Mouse (Mus musculus): ENCODE results near the gene Acvr1b. TPM values are rescaled to one million over a fixed set of nuclear protein-coding genes. Genes with fewer than 3 reads are reported as not detected.

Gene Acvr1b
- total RNA-seq, 2 experiments from 2014 or later, result 71.3 to 79.6 TPM

DNA sequence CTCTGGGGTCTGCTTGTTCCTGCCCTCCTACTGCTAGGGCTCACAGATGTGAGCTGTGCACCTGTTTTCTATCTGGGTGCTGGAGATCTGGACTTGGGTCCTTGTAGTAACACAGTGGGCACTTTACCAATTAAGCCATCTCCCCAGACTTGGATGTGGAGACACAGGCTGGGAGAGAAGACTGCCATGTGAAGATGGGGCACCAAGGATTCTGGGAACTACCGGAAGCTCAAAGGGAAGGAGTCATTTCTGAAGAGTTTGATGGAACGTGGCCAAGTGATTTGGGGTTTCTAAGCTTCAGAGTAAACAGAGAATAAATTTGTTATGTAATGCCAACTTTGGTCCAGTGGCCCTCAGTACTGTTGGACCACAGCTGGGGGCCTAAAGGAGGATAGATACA lies 1.9 kb upstream of the Acvr1b start:
- DNase-seq (ENCODE audit: low spot score in 2 of 2), result no peak

- DNase-seq (ENCODE audit: low spot score in 2 of 2), result no peak
Observed at GRCm38 (mm10) chr15:101174294-101175130, 645 bp downstream of the Acvr1b start.

DNA sequence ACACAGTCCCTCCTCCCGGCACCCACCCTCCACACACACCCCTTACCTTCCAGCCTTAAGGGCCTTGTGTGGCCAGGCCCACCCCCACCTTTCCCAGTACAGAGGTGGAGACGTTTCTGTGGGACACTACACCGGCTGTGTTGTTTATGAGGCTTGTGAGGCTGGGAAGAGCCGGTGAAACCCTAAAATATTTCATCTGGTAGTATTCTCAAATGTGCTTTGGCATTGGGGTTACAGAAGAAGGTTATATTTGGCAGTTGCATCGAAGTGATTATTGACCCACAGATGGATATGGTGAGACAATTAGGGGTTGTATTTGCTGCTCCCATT lies 1.2 kb downstream of the Acvr1b start:
- DNase-seq (ENCODE audit: low spot score in 2 of 2), result no peak

DNA sequence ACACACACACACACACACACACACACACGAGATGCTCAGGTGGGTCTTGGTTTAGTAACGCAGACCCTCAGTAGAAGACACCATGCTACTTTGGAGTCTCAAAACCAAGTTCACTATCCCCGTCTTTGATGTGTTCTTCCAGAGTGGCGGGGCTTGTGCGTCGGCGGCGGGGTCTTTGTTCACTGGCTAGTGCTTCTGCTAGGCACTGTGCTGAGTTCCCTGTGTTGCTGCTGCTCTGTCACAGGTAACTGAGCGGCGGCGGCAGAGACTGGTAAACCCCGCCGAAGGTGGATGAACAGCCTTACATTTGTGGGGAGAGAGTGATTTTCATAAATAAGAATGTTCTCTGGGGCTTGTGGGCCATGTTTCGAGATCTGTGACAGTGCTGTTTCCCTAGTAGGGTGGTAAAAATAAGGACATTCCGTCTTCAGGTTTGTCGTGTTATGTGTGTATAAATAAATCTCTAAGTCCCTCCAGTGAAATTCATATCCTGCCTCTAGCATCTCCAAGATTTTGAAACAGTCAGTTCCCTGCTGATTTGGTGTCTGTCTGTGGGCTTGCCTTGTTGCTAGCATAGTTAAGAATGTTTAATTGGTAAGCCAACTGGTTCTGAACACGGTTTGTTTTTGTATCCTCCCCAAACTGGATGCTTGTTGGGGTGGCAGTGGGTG lies 1.9 kb downstream of the Acvr1b start:
- DNase-seq (ENCODE audit: low spot score in 2 of 2), result no peak

- no peak for DNase-seq (ENCODE audit: low spot score in 2 of 2)
Observed at GRCm38 (mm10) chr15:101176284-101176680, 2.4 kb downstream of the Acvr1b start.

DNA sequence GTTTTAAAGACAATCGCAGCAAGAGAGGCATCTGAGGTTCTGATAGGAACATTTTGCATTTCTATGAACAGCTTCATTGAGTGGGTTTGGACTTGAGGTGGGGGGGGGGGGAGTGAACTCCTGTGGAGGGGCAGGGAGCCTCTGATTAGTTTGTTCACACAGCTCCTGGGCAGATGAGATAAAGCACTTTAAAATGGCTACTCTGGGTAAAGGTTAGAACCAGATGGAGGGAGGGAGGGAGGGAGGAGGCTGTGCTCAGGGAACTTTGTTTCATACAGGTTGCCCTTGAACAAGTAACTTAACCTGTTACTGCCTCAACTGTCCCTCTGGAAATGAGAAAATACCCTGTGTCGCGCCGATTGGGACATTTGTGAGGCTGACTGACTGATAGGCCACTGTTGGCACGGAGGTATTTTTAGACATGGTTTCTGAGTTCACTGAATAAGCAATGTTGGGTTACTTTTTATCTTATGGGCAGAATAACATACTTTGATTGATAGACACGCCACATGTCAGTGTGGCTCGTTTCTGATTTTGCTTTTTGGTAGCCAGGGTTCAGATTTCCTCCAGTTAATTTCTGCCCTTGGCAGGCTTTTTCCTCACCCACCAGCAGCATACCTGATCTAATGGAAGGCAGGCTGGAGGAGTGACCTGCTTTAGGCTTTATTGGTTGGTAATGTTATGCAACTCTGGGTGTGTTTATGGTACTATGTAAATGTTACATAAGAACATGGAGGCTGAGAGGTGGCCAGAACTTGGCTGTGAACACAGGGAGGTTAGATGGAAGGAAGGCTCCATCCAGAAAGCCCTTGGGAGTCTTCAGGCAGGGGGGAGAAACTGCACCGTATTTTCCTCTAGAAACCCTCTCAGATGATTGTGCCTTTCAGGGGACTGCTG lies 3.2 kb downstream of the Acvr1b start:
- no peak for DNase-seq (ENCODE audit: low spot score in 2 of 2)

DNA sequence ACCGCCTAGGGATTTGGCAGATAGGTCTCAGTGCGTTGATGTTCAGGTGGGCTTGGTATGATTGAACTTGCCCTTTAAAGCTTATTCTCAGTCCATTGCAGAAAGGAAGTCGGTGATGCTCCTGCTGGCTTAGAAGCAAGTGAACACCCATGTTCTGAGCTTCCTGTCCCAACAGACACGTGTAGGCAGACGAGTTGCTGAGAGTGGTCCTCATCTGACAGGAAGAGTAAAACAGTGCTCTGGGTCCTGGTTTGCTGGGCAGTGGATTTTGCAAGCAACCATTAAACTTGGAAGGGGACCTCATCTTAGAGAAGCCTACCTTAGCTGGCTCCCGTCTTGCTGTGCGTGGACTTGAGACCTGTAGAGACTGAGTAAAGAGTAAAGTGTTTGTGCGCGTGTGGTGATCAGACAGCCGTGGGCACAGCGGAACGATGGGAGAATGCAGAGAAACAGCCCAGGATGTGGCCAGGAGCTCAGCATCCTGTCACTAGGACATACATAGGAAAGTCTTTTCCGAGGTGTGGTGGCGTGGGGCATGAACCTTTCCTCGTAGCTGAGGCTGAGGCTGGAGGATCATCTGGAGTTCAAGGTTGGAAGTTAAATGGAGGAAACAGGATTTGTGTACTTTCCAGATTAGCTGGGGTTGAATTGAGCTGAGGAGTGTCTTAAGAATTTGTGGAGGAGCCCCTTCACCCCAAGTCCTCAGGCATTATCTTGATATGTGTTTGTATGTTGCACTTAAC lies 6.7 kb downstream of the Acvr1b start:
- no peak for DNase-seq (ENCODE audit: low spot score in 2 of 2)

DNA sequence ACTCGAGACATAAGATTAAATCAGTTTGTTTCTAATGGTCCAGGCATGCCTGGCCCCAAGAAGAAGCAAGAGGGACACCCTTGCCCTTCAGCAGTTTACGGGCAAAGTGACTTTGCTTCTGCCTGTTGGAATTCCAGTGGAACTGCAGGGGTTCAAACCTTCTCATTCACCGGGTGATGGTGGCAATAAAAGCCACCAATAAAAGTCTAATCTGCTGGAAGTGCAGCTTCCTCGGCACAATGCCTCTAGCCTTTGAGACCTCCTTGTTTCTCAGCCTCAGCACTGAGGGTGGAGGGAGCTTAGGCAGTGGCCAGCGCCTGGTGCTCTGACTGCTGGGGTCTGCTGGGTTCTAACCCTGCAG lies 7.2 kb downstream of the Acvr1b start:
- no peak for DNase-seq (ENCODE audit: low spot score in 2 of 2)

GRCm38 (mm10) chr15:101181500-101181899 lies 7.6 kb downstream of the Acvr1b start:
- no peak for DNase-seq (ENCODE audit: low spot score in 2 of 2)

GRCm38 (mm10) chr15:101182676-101183075 lies 8.8 kb downstream of the Acvr1b start:
- DNase-seq (ENCODE audit: low spot score in 2 of 2), result no peak

DNA sequence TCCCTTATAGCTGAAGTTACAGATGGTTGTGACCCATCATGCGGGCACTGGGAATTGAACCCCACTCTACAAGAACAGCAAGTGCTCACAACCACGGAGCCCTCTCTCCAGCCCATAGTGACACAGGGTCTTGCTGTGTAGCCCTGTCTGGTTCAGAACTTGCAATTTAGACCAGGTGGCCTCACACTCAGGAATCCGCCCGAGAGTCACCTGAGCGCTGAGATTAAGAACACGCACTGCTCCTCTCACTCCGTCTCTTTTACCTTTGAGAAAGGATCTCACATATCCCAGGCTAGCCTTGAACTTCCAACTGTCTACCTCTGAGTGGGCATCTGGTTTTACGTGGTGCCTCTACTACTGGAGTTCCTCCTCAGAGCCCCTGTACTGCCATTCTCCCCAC lies 10.4 kb downstream of the Acvr1b start:
- no peak for DNase-seq (ENCODE audit: low spot score in 2 of 2)

GRCm38 (mm10) chr15:101185549-101185948 lies 11.7 kb downstream of the Acvr1b start:
- DNase-seq (ENCODE audit: low spot score in 2 of 2), result no peak

DNA sequence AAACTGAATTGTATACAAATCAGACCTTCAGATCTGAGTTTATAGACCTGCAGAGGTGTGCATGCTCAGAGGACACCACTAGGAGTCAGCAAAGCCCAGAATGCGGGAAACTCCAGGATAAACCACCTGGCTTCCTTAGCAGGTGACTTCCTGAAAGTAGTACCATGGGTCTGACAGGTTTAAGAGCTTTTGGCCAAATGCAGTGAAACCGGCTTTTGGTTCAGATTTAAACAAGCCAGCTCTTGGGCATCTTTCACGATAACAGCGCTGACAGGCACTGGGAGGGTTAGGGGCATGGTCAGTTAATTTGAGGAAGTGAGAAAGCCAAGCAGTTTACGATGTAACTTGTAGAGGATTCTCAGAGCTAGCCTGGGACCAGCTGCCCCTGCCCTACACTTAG lies 14.0 kb downstream of the Acvr1b start:
- no peak for DNase-seq (ENCODE audit: low spot score in 2 of 2)

DNA sequence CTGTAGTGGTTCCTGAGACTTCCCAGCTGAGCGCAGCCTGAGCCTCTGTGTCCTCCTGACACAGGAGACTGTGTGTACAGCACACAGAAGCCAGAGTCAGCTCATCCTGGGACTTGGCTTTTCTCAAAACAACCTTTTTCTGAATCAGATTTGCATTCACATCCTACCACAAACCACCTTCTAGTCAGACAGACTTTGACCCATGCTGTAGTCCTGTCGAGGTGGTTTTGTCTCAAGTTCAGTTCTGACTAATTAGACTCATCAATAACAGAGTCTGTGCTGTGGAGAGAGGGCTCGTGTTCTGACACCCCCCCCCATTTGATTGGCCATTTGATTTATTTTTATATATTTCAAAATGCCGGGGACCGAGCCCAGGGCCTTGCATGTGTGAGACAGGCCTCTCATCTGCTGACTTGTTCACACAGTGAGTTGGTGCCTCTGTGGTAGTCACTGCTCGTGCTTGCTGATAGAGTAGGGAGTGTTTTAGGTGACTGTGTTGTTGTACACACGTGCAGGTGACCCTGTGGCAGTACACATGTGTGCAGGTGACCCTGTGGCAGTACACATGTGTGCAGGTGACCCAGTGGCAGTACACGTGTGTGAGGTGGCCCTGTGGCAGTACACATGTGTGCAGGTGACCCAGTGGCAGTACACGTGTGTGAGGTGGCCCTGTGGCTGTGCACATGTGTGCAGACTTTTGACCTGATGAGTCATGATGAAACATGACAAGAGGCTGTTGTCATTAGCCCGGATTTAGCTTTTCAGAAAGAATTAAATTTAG lies 16.3 kb downstream of the Acvr1b start:
- DNase-seq (ENCODE audit: low spot score in 2 of 2), result no peak

GRCm38 (mm10) chr15:101190762-101191150 lies 16.9 kb downstream of the Acvr1b start:
- DNase-seq (ENCODE audit: low spot score in 2 of 2), result no peak

DNA sequence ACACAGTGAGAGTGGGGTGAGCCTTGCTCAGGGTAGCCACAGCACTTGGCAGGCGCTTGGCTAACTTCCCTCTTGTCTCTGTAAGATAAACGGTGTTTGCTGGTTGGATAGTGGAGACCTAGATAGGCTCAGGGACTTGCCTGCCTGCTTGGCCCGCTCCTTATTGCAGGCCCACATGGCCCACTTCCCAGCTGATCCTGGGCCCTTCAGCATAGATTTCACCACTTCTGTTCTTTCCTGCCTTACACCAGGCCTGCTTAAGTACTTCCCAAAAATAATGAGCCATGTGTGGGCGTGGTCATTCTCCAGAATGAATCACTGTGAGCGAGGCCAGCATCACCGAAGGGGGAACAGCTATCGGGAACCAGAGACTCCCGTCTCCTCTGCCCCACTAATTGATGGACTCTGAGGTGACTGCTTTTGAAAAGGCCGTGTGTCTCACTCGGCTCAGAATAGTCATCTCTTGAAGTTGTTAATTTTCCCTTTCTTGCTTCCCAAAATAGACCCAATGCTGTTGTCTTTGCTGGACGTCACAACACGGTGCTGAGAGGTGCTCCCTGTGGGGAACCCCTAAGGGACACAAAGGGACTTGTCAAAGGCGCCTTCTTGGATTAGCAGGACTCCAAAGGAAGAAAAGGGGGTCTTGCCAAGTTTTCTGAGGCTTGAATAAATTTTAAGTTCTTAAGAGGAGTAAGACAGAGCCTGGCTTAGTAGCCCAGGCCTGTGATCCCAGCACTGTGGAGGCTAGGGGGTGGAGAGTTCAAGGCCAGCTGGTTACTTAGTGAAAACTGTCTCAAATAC lies 17.8 kb downstream of the Acvr1b start:
- no peak for DNase-seq (ENCODE audit: low spot score in 2 of 2)

GRCm38 (mm10) chr15:101192260-101192640 lies 18.4 kb downstream of the Acvr1b start:
- DNase-seq (ENCODE audit: low spot score in 2 of 2), result no peak

DNA sequence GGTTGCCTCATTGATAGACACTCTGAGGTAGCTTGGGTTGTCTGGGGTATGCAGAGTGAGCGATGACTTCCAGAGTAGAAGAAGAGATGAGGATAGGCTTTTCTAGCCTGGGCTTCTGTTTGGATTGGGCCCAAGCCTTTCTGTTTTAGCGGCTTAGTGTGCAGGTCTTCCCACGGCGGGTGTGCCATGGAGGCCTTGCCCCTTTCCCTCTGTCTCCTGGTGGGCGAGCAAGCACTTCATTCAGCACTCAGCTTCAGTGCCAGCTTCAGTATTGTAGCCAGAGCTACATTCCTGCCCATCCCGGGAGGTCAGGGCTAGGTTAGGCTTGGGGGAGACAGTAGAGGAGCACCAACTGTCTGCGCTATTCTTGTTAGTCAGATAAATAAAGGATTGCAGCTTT lies 18.8 kb downstream of the Acvr1b start:
- no peak for DNase-seq (ENCODE audit: low spot score in 2 of 2)

DNA sequence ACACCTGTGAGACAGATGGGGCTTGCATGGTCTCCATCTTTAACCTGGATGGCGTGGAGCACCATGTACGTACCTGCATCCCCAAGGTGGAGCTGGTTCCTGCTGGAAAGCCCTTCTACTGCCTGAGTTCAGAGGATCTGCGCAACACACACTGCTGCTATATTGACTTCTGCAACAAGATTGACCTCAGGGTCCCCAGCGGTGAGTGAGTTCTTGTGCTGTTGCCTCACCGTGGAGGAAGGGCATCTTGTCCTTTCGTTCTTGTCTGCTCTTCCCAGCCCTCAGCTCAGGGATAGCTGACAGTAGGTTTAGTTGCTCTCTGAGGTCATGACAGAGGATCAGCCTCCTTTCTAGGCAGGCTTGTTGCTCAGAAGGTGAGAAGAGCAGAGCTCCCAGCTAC lies 20.1 kb downstream of the Acvr1b start:
- no peak for DNase-seq (ENCODE audit: low spot score in 2 of 2)
